8 mouse cellular contexts compared by ENCODE assay signal in genomic region chr4:144999572-144999880, GRCm38 (mm10).
DNase-seq lines count a peak whose midpoint lies in the region; ATAC-seq and TF ChIP-seq lines count a peak whose summit lies in the region.

No protein-coding gene starts in this region.

- no peak for TF ChIP-seq CTCF in left cerebral cortex, adult 2 months (IDR thresholded peaks at IDR 0.05)

- no peak overlapping the region for H3K4me3 ChIP-seq in left cerebral cortex, adult 2 months
- H3K4me3 ChIP-seq in forebrain, embryonic 10.5 days: no peak overlapping the region
- no peak overlapping the region for H3K4me3 ChIP-seq in neural tube, embryonic 15.5 days (replicated peaks)

- 70% methylated on average over 6 of the region's 6 CpGs for WGBS in forebrain, embryonic 10.5 days
- WGBS in neural tube, embryonic 15.5 days: 20% methylated on average over 6 of the region's 6 CpGs

- 0 out of 2 replicates have a peak overlapping the region, but pooled peaks have one; percentile 5 for H3K27ac ChIP-seq in left cerebral cortex, adult 2 months
- H3K27ac ChIP-seq in forebrain, embryonic 10.5 days: peak overlapping the region; percentile 62
- peak overlapping the region; percentile 67 for H3K27ac ChIP-seq in neural tube, embryonic 15.5 days (replicated peaks)

- DNase-seq in left cerebral cortex, adult 2 months (ENCODE audit: extremely low spot score in 1 of 2, low spot score in 2 of 2): no peak
- DNase-seq in left cerebral cortex, postnatal 25 days (ENCODE audit: low spot score in 2 of 2): no peak
- no peak for DNase-seq in forebrain, embryonic 10.5 days (ENCODE audit: extremely low spot score, low spot score)
- DNase-seq in kidney, postnatal 10 days: peak; percentile 65
- no peak for DNase-seq in layer of hippocampus, adult 8-10 months (ENCODE audit: low spot score in 2 of 2)
- no peak for DNase-seq in layer of hippocampus, postnatal 36 days
- no peak for DNase-seq in right cerebral cortex, postnatal 36 days (ENCODE audit: low spot score in 2 of 2)

- ATAC-seq in neural tube, embryonic 15.5 days (ENCODE audit: low FRiP score): peak; percentile 63

- H3K36me3 ChIP-seq in forebrain, embryonic 10.5 days (replicated peaks): no peaks in the 10 kb centered on the region
- H3K36me3 ChIP-seq in neural tube, embryonic 15.5 days: peaks cover 1% of the 10 kb centered on the region; the same call in 1 of the 2 replicates

- H3K4me1 ChIP-seq in forebrain, embryonic 10.5 days: peaks cover 34% of the 10 kb centered on the region
- peaks cover 20% of the 10 kb centered on the region for H3K4me1 ChIP-seq in neural tube, embryonic 15.5 days

- H3K9ac ChIP-seq in neural tube, embryonic 15.5 days (replicated peaks): no peak overlapping the region

- no peaks in the 10 kb centered on the region for H3K27me3 ChIP-seq in forebrain, embryonic 10.5 days (ENCODE audit: poor library complexity, severe bottlenecking)
- no peaks in the 10 kb centered on the region for H3K27me3 ChIP-seq in neural tube, embryonic 15.5 days (replicated peaks)

- no peaks in the 10 kb centered on the region for H3K9me3 ChIP-seq in forebrain, embryonic 10.5 days
- no peaks in the 10 kb centered on the region for H3K9me3 ChIP-seq in neural tube, embryonic 15.5 days (replicated peaks)

- no peak overlapping the region for H3K4me2 ChIP-seq in neural tube, embryonic 15.5 days

- intact Hi-C loops in left cerebral cortex, adult 2 months (cut with DNase I): no loop called here
- intact Hi-C loops in left cerebral cortex, postnatal 25 days (cut with DNase I): no loop called here

Comparison
In these comparisons a context has a peak if more than half of its experiments do, and no peak if none do; other contexts are left out.
1. H3K27ac ChIP-seq: peak in every context shown above with its lines; median percentile 67 in neural tube, embryonic 15.5 days; 62 in forebrain, embryonic 10.5 days; 5 in left cerebral cortex, adult 2 months.